Mouse (Mus musculus): ENCODE data around the gene Mcrip1. TPM values are rescaled to one million over a fixed set of nuclear protein-coding genes. Genes with fewer than 3 reads are reported as not detected.
"Not testable (repeated sequence)": the region's sequence is repeated elsewhere in the genome, so short reads cannot be mapped to it uniquely, and the experiment has no call there.

Mcrip1 gene
- polyA plus RNA-seq, 1 experiment from 2014 or later: 226 TPM

- WGBS: 81% methylated on average over 9 of the region's 9 CpGs
- DNase-seq: no peak
- Histone ChIP-seq H3K27ac (ENCODE audit: low read depth) (no peak overlapping the region), H3K4me2 (no peak overlapping the region), H3K9me3 (ENCODE audit: low read depth, low read length) (no peaks in the 10 kb centered on the region), H3K4me3 (ENCODE audit: low read depth, low read length) (no peak overlapping the region), H3K27me3 (ENCODE audit: insufficient read depth, low read length) (no peaks in the 10 kb centered on the region), H3K9ac (no peak overlapping the region), H3K4me1 (ENCODE audit: insufficient read depth) (no peaks in the 10 kb centered on the region), H3K36me3 (ENCODE audit: insufficient read depth) (peaks cover 97% of the 10 kb centered on the region)
- no peak for ATAC-seq (ENCODE audit: insufficient read depth)
- TF ChIP-seq CTCF (IDR thresholded peaks at IDR 0.05; ENCODE audit: low read depth): peak; percentile 5; the same call in 1 of the 2 replicates
Measured at GRCm38 (mm10) chr11:120565114-120565513, 15.6 kb upstream of the Mcrip1 start.

DNA sequence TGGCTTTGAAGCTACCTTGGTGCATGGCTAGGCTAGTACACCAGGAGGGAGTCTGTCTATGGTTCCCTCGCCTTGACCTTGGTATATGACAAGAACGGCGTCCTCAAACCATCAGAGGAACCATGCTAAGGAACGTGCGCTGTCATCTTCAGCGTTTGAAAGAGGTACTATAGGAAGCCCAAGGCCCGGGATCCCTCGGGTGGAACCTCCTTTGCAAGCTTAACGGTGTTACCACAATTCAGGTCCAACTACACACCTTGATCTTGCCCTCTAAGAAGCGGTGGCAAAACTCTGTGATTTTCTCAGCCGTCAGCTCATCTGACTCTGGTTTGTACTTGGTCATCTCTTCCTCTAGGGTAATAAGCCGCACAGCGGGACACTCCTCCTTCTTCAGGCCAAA lies 13.4 kb upstream of the Mcrip1 start:
- Histone ChIP-seq H3K27ac (ENCODE audit: low read depth) (no peak overlapping the region), H3K4me2 (no peak overlapping the region), H3K9ac (no peak overlapping the region), H3K4me3 (ENCODE audit: low read depth, low read length) (no peak overlapping the region), H3K4me1 (ENCODE audit: insufficient read depth) (no peaks in the 10 kb centered on the region), H3K9me3 (ENCODE audit: low read depth, low read length) (no peaks in the 10 kb centered on the region), H3K27me3 (ENCODE audit: insufficient read depth, low read length) (no peaks in the 10 kb centered on the region), H3K36me3 (ENCODE audit: insufficient read depth) (peaks cover 94% of the 10 kb centered on the region)
- 94% methylated on average over 13 of the region's 13 CpGs for WGBS
- DNase-seq (no peak), ATAC-seq (ENCODE audit: insufficient read depth) (no peak)
- TF ChIP-seq CTCF (IDR thresholded peaks at IDR 0.05; ENCODE audit: low read depth): no peak

DNA sequence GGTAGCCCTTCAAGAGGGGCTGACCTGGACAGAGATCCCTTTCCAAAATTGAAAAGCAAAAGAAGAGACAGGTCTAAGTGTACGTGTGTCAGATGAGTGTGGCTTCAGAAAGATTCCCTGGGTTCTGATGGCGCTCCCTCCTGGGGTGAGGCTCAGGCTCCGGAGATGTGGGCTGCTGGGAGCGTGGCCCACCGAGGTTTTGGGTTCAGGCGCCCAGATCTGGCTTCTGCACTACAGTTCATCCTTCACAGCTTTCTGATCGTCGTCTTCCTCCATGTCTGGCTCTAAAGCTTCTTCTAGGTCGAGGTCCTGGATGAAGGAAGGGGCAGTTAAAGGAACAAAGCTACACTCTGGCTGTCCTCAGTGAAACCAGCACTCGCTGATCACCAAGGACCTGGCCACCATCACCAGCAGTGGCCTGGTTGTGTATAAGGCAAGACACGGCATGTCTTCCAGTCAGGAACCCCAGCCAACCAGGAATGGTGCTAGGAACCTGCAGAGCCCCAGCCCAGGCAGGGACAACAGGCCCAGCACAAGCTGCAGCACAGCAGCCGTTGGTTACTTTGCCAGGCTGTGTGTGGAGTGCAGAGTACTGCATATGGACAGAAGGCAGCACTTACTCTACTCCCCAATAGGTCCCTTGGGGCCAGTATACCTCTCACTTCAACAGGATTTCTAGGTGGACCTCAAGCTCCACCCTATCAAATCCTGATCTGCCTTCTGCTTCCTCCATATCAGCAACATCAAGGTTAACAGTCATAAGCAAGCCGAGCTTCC lies 11.6 kb upstream of the Mcrip1 start:
- Histone ChIP-seq H3K4me3 (ENCODE audit: low read depth, low read length) (no peak overlapping the region), H3K9ac (no peak overlapping the region), H3K9me3 (ENCODE audit: low read depth, low read length) (no peaks in the 10 kb centered on the region), H3K36me3 (ENCODE audit: insufficient read depth) (peaks cover 76% of the 10 kb centered on the region), H3K27me3 (ENCODE audit: insufficient read depth, low read length) (no peaks in the 10 kb centered on the region), H3K4me1 (ENCODE audit: insufficient read depth) (no peaks in the 10 kb centered on the region), H3K4me2 (no peak overlapping the region), H3K27ac (ENCODE audit: low read depth) (no peak overlapping the region)
- ATAC-seq (ENCODE audit: insufficient read depth) (no peak), DNase-seq (no peak)
- WGBS: 92% methylated on average over 13 of the region's 13 CpGs
- TF ChIP-seq CTCF (IDR thresholded peaks at IDR 0.05; ENCODE audit: low read depth): no peak

DNA sequence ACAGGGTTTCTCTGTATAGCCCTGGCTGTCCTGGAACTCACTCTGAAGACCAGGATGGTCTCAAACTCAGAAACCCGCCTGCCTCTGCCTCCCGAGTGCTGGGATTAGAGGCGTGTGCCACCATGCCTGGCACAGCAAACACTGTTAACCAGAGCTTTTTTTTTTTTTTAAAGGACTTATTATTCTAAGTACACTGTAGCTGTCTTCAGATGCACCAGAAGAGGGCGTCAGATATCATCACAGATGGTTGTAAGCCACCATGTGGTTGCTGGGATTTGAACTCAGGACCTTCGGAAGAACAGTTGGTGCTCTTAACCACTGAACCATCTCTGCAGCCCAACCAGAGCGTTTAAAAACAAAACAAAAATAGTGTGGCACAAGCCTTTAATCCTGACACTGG lies 9.3 kb upstream of the Mcrip1 start:
- not testable (repeated sequence) for H3K4me2 ChIP-seq; H3K9me3 ChIP-seq (ENCODE audit: low read depth, low read length); H3K4me1 ChIP-seq (ENCODE audit: insufficient read depth); ATAC-seq (ENCODE audit: insufficient read depth); H3K27me3 ChIP-seq (ENCODE audit: insufficient read depth, low read length); H3K9ac ChIP-seq; H3K27ac ChIP-seq (ENCODE audit: low read depth); H3K4me3 ChIP-seq (ENCODE audit: low read depth, low read length); DNase-seq
- peaks cover 53% of the 10 kb centered on the region for H3K36me3 ChIP-seq (ENCODE audit: insufficient read depth)
- 85% methylated on average over 6 of the region's 6 CpGs for WGBS

DNA sequence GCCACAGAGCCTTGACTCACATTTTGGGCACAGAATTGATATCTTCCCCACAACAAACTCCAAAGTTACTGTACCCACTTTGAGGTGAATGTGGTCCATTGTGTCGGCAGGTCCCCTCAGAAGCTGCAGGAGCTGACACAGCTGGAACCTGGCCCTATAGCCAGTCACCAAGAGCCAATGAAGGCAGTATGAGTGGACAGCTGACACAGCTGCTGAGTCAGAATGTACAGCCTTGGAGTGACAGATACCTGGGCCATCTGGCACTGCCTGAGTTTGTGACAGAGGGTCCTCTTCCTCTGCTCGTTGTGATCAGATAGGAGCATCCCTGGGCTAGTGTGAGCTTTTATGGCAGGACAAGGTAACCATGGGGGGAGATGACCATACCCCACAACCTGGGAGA lies 5.7 kb upstream of the Mcrip1 start:
- Histone ChIP-seq H3K4me1 (ENCODE audit: insufficient read depth) (0 out of 2 replicates have a peak, but pooled peaks cover 3% of the 10 kb centered on the region), H3K4me2 (no peak overlapping the region), H3K27ac (ENCODE audit: low read depth) (no peak overlapping the region), H3K27me3 (ENCODE audit: insufficient read depth, low read length) (no peaks in the 10 kb centered on the region), H3K36me3 (ENCODE audit: insufficient read depth) (peaks cover 17% of the 10 kb centered on the region), H3K9me3 (ENCODE audit: low read depth, low read length) (no peaks in the 10 kb centered on the region), H3K4me3 (ENCODE audit: low read depth, low read length) (no peak overlapping the region), H3K9ac (no peak overlapping the region)
- TF ChIP-seq CTCF (IDR thresholded peaks at IDR 0.05; ENCODE audit: low read depth): no peak
- DNase-seq (no peak), ATAC-seq (ENCODE audit: insufficient read depth) (no peak)
- WGBS: 65% methylated on average over 2 of the region's 2 CpGs

DNA sequence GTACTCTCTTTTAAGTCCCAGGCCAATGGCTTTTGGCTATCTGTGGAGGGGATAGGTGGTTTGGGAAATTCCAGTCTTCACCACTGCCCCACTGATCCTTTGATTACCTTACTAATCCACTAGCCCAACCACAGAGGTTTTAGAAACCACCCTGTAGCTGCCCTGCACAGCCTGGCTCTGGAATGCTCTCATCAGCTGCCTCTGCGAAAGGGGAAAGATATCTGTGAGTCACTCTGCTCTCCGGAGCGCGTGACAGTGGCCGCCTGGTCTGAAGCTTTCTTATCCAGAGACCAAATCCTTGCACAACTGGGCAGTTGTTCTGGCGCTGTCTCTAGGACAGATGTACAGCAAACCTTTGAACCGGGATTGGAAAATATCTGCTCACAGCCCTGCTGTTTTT lies 5.3 kb upstream of the Mcrip1 start:
- Histone ChIP-seq H3K9ac (no peak overlapping the region), H3K4me1 (ENCODE audit: insufficient read depth) (0 out of 2 replicates have a peak, but pooled peaks cover 7% of the 10 kb centered on the region), H3K4me3 (ENCODE audit: low read depth, low read length) (no peak overlapping the region), H3K9me3 (ENCODE audit: low read depth, low read length) (no peaks in the 10 kb centered on the region), H3K27me3 (ENCODE audit: insufficient read depth, low read length) (no peaks in the 10 kb centered on the region), H3K36me3 (ENCODE audit: insufficient read depth) (peaks cover 13% of the 10 kb centered on the region), H3K27ac (ENCODE audit: low read depth) (no peak overlapping the region), H3K4me2 (no peak overlapping the region)
- 59% methylated on average over 7 of the region's 7 CpGs for WGBS
- no peak for TF ChIP-seq CTCF (IDR thresholded peaks at IDR 0.05; ENCODE audit: low read depth)
- no peak for ATAC-seq (ENCODE audit: insufficient read depth)
- DNase-seq: no peak

GRCm38 (mm10) chr11:120552736-120553135 lies 3.2 kb upstream of the Mcrip1 start:
- 66% methylated on average over 5 of the region's 5 CpGs for WGBS
- Histone ChIP-seq H3K9ac (no peak overlapping the region), H3K4me3 (ENCODE audit: low read depth, low read length) (no peak overlapping the region), H3K4me2 (no peak overlapping the region), H3K27ac (ENCODE audit: low read depth) (no peak overlapping the region), H3K4me1 (ENCODE audit: insufficient read depth) (peaks cover 14% of the 10 kb centered on the region), H3K27me3 (ENCODE audit: insufficient read depth, low read length) (no peaks in the 10 kb centered on the region), H3K9me3 (ENCODE audit: low read depth, low read length) (no peaks in the 10 kb centered on the region), H3K36me3 (ENCODE audit: insufficient read depth) (no peaks in the 10 kb centered on the region)
- ATAC-seq (ENCODE audit: insufficient read depth): no peak
- no peak for TF ChIP-seq CTCF (IDR thresholded peaks at IDR 0.05; ENCODE audit: low read depth)
- no peak for DNase-seq
